Mouse (Mus musculus): ENCODE measurements around the gene Gnai3.

DNA sequence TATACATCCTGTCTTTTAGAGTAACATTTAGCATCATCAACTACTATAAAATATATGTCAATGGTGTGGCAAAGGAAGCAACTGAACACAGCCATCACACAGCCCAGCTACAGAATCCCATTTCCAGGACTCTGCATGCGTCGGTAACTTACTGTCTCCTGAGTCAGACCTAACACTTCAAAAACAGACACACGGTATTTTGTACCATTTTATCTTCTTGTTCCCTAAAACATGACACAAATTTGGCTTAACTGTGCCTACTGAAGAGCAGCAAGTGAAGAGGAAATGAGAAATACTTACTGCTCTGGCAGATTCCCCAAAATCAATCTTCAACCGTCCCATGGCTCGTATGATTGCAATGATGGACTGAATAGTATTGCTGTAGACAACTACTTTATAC is 22.7 kb downstream of the Gnai3 start:
- TF ChIP-seq USF1 (IDR thresholded peaks at IDR 0.05; ENCODE audit: low read depth) (no peak), MAX (IDR thresholded peaks at IDR 0.05) (no peak), MYOG (IDR thresholded peaks at IDR 0.05; ENCODE audit: control insufficient read depth, extremely low read depth, insufficient read length) (no peak), CTCF (IDR thresholded peaks at IDR 0.05; ENCODE audit: control insufficient read depth, insufficient read depth, insufficient read length) (no peak)
